Mouse (Mus musculus): ENCODE data around the gene Actn1. TPM values are rescaled to one million over a fixed set of nuclear protein-coding genes. Genes with fewer than 3 reads are reported as not detected.
A peak's percentile ranks its signal among the peaks of the same experiment; 100 is the strongest.

Actn1 gene
- polyA plus RNA-seq, 1 experiment: 95.5 TPM

- H3K4me3 ChIP-seq (replicated peaks; ENCODE audit: extremely low read depth, low read depth, low read length): no peak overlapping the region
- TF ChIP-seq CTCF (IDR thresholded peaks at IDR 0.05; ENCODE audit: insufficient read depth, low read length) (no peak), POLR2A (IDR thresholded peaks at IDR 0.05; ENCODE audit: borderline replicate concordance, extremely low read depth, low read depth, low read length) (no peak)
- WGBS: 67% methylated on average over 12 of the region's 12 CpGs
- H3K4me1 ChIP-seq (ENCODE audit: control insufficient read depth, insufficient read depth, low read length): peaks cover 10% of the 10 kb centered on the region
- DNase-seq: no peak
These were observed 123.8 kb downstream of the Actn1 start for GRCm38 (mm10) chr12:80136264-80136930.

- WGBS: 79% methylated on average over 8 of the region's 8 CpGs
- no peak for DNase-seq
- Histone ChIP-seq H3K4me1 (ENCODE audit: control insufficient read depth, insufficient read depth, low read length) (peaks cover 19% of the 10 kb centered on the region), H3K4me3 (replicated peaks; ENCODE audit: extremely low read depth, low read depth, low read length) (no peak overlapping the region)
- no peak for TF ChIP-seq CTCF (IDR thresholded peaks at IDR 0.05; ENCODE audit: insufficient read depth, low read length)
- TF ChIP-seq POLR2A (IDR thresholded peaks at IDR 0.05; ENCODE audit: borderline replicate concordance, extremely low read depth, low read depth, low read length): no peak
These were observed 125.0 kb downstream of the Actn1 start for GRCm38 (mm10) chr12:80135173-80135572.

- TF ChIP-seq POLR2A (IDR thresholded peaks at IDR 0.05; ENCODE audit: borderline replicate concordance, extremely low read depth, low read depth, low read length) (no peak), CTCF (IDR thresholded peaks at IDR 0.05; ENCODE audit: insufficient read depth, low read length) (no peak)
- 41% methylated on average over 9 of the region's 9 CpGs for WGBS
- DNase-seq: no peak
- H3K4me3 ChIP-seq (replicated peaks; ENCODE audit: extremely low read depth, low read depth, low read length): no peak overlapping the region
- H3K4me1 ChIP-seq (ENCODE audit: control insufficient read depth, insufficient read depth, low read length): peaks cover 28% of the 10 kb centered on the region
These were observed 127.1 kb downstream of the Actn1 start for GRCm38 (mm10) chr12:80133011-80133545.

- Histone ChIP-seq H3K4me1 (ENCODE audit: control insufficient read depth, insufficient read depth, low read length) (peaks cover 28% of the 10 kb centered on the region), H3K4me3 (replicated peaks; ENCODE audit: extremely low read depth, low read depth, low read length) (peak overlapping the region; percentile 71)
- under 1% methylated on average over 64 of the region's 66 CpGs for WGBS
- TF ChIP-seq POLR2A (IDR thresholded peaks at IDR 0.05; ENCODE audit: borderline replicate concordance, extremely low read depth, low read depth, low read length) (peak; percentile 55; the same call in 1 of the 2 replicates), CTCF (IDR thresholded peaks at IDR 0.05; ENCODE audit: insufficient read depth, low read length) (peak; percentile 88)
- DNase-seq: peak; percentile 90
These were observed 127.7 kb downstream of the Actn1 start for GRCm38 (mm10) chr12:80132250-80133003.

- Histone ChIP-seq H3K4me3 (replicated peaks; ENCODE audit: extremely low read depth, low read depth, low read length) (peak overlapping the region; percentile 71), H3K4me1 (ENCODE audit: control insufficient read depth, insufficient read depth, low read length) (peaks cover 28% of the 10 kb centered on the region)
- 34% methylated on average over 17 of the region's 17 CpGs for WGBS
- peak; percentile 41 for DNase-seq
- TF ChIP-seq CTCF (IDR thresholded peaks at IDR 0.05; ENCODE audit: insufficient read depth, low read length) (no peak), POLR2A (IDR thresholded peaks at IDR 0.05; ENCODE audit: borderline replicate concordance, extremely low read depth, low read depth, low read length) (no peak)
These were observed 128.6 kb downstream of the Actn1 start for GRCm38 (mm10) chr12:80131359-80132249.

GRCm38 (mm10) chr12:80130558-80131358 lies 129.4 kb downstream of the Actn1 start:
- Histone ChIP-seq H3K4me3 (replicated peaks; ENCODE audit: extremely low read depth, low read depth, low read length) (no peak overlapping the region), H3K4me1 (ENCODE audit: control insufficient read depth, insufficient read depth, low read length) (peaks cover 25% of the 10 kb centered on the region)
- DNase-seq: no peak
- 7% methylated on average over 6 of the region's 6 CpGs for WGBS
- TF ChIP-seq POLR2A (IDR thresholded peaks at IDR 0.05; ENCODE audit: borderline replicate concordance, extremely low read depth, low read depth, low read length) (no peak), CTCF (IDR thresholded peaks at IDR 0.05; ENCODE audit: insufficient read depth, low read length) (no peak)

- no peak for DNase-seq
- TF ChIP-seq POLR2A (IDR thresholded peaks at IDR 0.05; ENCODE audit: borderline replicate concordance, extremely low read depth, low read depth, low read length) (no peak), CTCF (IDR thresholded peaks at IDR 0.05; ENCODE audit: insufficient read depth, low read length) (peak; percentile 52; the same call in 1 of the 2 replicates)
- H3K4me1 ChIP-seq (ENCODE audit: control insufficient read depth, insufficient read depth, low read length): peaks cover 25% of the 10 kb centered on the region
- H3K4me3 ChIP-seq (replicated peaks; ENCODE audit: extremely low read depth, low read depth, low read length): no peak overlapping the region
- WGBS: 94% methylated on average over 8 of the region's 8 CpGs
These were observed 130.6 kb downstream of the Actn1 start for GRCm38 (mm10) chr12:80129531-80129930.

GRCm38 (mm10) chr12:80127191-80127762 lies 132.9 kb downstream of the Actn1 start:
- TF ChIP-seq CTCF (IDR thresholded peaks at IDR 0.05; ENCODE audit: insufficient read depth, low read length): no peak
- TF ChIP-seq POLR2A (IDR thresholded peaks at IDR 0.05; ENCODE audit: borderline replicate concordance, extremely low read depth, low read depth, low read length): no peak
- WGBS: 65% methylated on average over 5 of the region's 5 CpGs
- no peak for DNase-seq
- Histone ChIP-seq H3K4me3 (replicated peaks; ENCODE audit: extremely low read depth, low read depth, low read length) (no peak overlapping the region), H3K4me1 (ENCODE audit: control insufficient read depth, insufficient read depth, low read length) (peaks cover 40% of the 10 kb centered on the region)

Data from lung, adult 2 months (tissue).